Mouse (Mus musculus): ENCODE measurements at regions not wholly inside any gene's neighbourhood (a gene's known extent, or its start where the extent isn't known, plus 50 kb on each side); places are given as distances from the start of the nearest gene placed in this dataset.
"Not testable (repeated sequence)": the region's sequence is repeated elsewhere in the genome, so short reads cannot be mapped to it uniquely, and the experiment has no call there.

DNA sequence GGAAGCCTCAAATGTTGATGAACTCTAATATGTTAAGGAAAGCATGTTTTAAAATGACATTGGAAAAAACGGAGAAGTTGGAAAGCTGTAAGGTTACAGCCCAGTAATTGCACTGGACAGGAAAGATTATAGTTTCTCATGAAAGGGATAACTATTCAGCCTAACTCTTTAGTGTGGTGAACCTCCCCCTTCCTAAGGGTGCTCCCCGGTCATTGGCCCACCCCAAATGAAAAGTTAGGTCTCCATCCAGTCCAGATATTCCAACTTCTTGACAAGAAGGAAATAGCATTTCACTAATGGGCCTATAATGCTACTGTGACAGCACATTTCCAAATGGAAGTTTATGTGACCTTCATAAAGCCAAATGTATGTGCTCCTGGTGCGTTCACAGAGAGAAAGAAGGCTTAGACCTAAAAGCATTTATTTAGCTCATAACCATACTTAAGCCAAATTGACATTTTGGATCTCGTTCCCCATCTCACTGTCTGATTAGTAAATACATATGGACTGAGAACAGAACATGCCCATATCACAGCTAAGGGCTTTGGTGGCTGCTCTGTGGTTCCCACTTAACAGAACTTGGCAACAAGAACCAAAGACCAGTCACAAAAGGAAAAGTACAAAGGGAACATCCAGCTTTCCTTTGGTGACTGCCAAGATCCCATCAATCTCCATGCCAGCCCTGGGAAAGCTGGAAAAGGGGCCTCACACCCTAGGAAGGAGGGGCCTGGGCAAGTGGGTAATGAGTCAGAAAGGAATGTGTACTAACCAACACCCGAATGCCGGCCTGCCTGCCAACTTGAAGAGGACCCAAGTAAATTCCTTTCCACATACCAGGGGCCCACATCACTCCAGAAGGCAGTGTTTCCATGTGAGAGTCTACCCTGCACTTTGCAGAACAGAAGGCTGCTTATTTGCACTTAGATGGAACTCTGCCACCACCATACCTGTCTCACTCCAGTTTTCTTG lies 155.1 kb upstream of the Chst7 start:
- no peaks in the 10 kb centered on the region for H3K36me3 ChIP-seq (ENCODE audit: insufficient read depth)
- no peak overlapping the region for H3K9ac ChIP-seq
- H3K4me3 ChIP-seq (ENCODE audit: low read depth, low read length) = no peak overlapping the region
- ATAC-seq (peak; percentile 95), DNase-seq (peak; percentile 46)
- TF ChIP-seq CTCF (IDR thresholded peaks at IDR 0.05; ENCODE audit: low read depth) = no peak
- H3K27me3 ChIP-seq (ENCODE audit: insufficient read depth, low read length) = no peaks in the 10 kb centered on the region
- no peak overlapping the region for H3K4me2 ChIP-seq (ENCODE audit: low read depth)
- H3K4me1 ChIP-seq (ENCODE audit: insufficient read depth) = no peaks in the 10 kb centered on the region
- 27% methylated on average over 6 of the region's 6 CpGs for WGBS
- no peaks in the 10 kb centered on the region for H3K9me3 ChIP-seq (ENCODE audit: low read length)
- H3K27ac ChIP-seq (ENCODE audit: low read depth, low read length) = no peak overlapping the region

DNA sequence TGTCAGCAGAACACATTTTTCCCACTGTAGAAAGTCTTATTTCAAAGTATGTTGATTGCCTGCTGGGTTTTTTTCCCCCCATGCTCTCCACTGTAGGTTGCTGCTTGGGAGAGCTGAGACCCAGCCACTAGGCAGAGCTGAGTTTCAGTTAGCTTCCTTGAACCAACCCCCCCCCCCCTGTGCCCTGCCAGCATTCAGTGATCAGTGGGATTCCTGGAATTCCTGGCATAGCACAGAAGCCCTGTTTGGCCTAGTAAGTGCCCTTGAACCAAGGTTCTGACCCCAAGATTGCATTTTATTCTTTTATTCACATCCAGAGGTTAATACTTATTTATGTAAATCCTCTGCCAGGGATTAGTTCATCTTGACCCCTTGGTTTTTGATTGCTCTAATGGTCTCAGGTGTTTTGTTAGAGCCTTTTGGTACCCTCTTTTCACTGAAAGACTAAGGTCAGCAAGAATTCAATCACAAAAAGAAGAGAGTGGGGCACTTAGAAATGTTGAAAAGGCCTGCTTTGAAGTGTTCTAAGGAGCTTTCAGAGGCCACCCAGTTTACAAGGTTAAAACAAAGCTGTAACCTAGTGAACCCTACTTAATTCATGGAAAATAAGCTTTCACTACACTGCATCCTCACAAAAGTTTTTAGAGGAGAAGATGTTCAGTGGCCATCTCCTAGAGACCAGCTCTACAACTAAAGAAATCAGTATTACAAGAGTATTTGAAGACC lies 152.6 kb upstream of the Chst7 start:
- H3K9ac ChIP-seq = no peak overlapping the region
- H3K4me1 ChIP-seq (ENCODE audit: insufficient read depth) = no peaks in the 10 kb centered on the region
- H3K36me3 ChIP-seq (ENCODE audit: insufficient read depth) = no peaks in the 10 kb centered on the region
- ATAC-seq (no peak), DNase-seq (no peak)
- no peak overlapping the region for H3K27ac ChIP-seq (ENCODE audit: low read depth, low read length)
- no peak overlapping the region for H3K4me3 ChIP-seq (ENCODE audit: low read depth, low read length)
- no peaks in the 10 kb centered on the region for H3K27me3 ChIP-seq (ENCODE audit: insufficient read depth, low read length)
- TF ChIP-seq CTCF (IDR thresholded peaks at IDR 0.05; ENCODE audit: low read depth) = no peak
- H3K9me3 ChIP-seq (ENCODE audit: low read length) = no peaks in the 10 kb centered on the region
- H3K4me2 ChIP-seq (ENCODE audit: low read depth) = no peak overlapping the region

DNA sequence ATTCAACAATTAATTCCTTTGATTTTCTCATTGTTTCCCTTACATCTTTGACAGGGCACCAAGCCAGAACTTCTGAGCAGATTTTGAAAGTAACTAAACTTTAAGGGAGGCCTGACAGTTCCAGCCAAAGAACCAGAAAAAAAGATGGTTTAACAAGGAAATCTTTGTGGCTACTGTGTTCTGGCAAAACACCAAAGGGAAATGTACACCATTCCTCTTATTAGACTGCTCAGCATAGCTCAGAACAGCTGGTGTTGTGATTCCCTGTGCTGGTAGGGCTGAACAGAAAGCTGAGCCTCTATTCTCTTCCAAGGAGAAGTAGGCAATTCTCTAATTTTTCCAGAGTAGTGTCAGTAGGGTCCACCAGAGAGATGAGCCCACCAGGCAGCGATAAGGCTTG lies 142.4 kb upstream of the Chst7 start:
- WGBS = 69% methylated on average over 1 of the region's 1 CpGs
- no peaks in the 10 kb centered on the region for H3K27me3 ChIP-seq (ENCODE audit: insufficient read depth, low read length)
- no peak overlapping the region for H3K27ac ChIP-seq (ENCODE audit: low read depth, low read length)
- no peaks in the 10 kb centered on the region for H3K9me3 ChIP-seq (ENCODE audit: low read length)
- DNase-seq (no peak), ATAC-seq (no peak)
- H3K9ac ChIP-seq = no peak overlapping the region
- H3K4me1 ChIP-seq (ENCODE audit: insufficient read depth) = no peaks in the 10 kb centered on the region
- H3K4me3 ChIP-seq (ENCODE audit: low read depth, low read length) = no peak overlapping the region
- no peak for TF ChIP-seq CTCF (IDR thresholded peaks at IDR 0.05; ENCODE audit: low read depth)
- no peak overlapping the region for H3K4me2 ChIP-seq (ENCODE audit: low read depth)
- no peaks in the 10 kb centered on the region for H3K36me3 ChIP-seq (ENCODE audit: insufficient read depth)

DNA sequence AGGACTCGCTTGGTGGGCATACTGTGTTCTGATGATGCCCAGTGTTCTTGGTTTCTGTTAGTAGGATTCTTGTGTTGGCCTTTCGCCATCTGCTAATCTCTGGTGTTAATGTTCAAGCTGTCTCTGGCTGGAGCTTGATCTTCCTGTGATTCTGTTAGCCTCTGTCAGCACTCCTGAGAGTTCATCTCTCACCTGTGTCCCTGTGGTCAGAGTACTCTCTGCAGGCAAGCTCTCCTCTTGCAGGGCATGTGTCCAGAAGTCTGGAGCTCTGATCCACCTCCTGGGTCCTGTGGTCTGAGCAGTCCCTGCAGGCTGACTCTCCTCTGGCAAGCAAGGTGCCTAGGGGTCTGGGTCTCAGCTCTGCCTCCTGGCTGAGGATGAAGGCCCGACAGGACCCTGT lies 130.0 kb upstream of the Chst7 start:
- not testable (repeated sequence) for ATAC-seq; H3K36me3 ChIP-seq (ENCODE audit: insufficient read depth); H3K9me3 ChIP-seq (ENCODE audit: low read length); H3K9ac ChIP-seq; H3K4me1 ChIP-seq (ENCODE audit: insufficient read depth); H3K27me3 ChIP-seq (ENCODE audit: insufficient read depth, low read length); H3K27ac ChIP-seq (ENCODE audit: low read depth, low read length); H3K4me3 ChIP-seq (ENCODE audit: low read depth, low read length); DNase-seq; H3K4me2 ChIP-seq (ENCODE audit: low read depth)
- 75% methylated on average over 3 of the region's 3 CpGs for whole genome bisulfite sequencing

DNA sequence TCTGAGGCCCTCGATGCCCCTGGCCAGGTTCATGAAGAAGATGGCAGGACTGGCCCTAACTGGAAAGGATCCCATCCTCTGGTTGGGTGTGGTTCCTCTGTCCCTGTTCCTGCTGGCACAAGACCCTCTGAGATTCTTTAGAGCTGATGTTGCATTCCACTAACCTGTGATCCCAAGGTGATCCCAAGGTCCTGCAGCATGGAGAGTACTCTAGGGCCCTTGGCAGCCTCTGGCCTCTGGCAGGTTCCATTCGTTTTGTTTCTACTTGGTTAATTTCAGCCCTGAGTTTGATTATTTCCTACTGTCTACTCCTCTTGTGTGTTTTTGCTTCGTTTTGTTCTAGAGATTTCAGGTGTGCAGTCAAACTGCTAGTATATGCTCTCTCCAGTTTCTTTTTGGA lies 129.5 kb upstream of the Chst7 start:
- Histone ChIP-seq H3K4me1 (ENCODE audit: insufficient read depth) (no peaks in the 10 kb centered on the region), H3K27me3 (ENCODE audit: insufficient read depth, low read length) (no peaks in the 10 kb centered on the region), H3K36me3 (ENCODE audit: insufficient read depth) (no peaks in the 10 kb centered on the region), H3K9ac (no peak overlapping the region), H3K4me3 (ENCODE audit: low read depth, low read length) (no peak overlapping the region), H3K4me2 (ENCODE audit: low read depth) (no peak overlapping the region), H3K9me3 (ENCODE audit: low read length) (no peaks in the 10 kb centered on the region), H3K27ac (ENCODE audit: low read depth, low read length) (no peak overlapping the region)
- no peak for TF ChIP-seq CTCF (IDR thresholded peaks at IDR 0.05; ENCODE audit: low read depth)
- WGBS = 77% methylated on average over 3 of the region's 3 CpGs
- no peak for ATAC-seq
- no peak for DNase-seq

DNA sequence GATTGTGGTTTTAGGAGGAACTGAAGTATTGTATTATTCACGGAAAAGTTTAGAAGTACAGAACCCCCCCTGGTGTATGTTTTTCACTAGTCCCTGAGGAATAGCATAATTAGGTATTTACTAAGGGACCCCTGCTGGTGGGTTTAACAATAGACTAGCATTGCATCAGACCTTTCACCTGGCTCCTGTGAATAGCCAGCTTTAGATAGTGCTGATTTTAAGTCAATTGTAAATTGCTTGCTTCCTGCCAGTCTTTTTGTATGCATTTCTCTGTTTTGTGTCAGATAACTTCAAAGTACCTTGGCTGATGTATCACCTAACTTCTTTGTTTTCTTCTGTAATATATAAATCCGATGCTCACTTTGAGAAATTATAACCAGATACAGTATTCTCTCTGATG lies 116.1 kb upstream of the Chst7 start:
- no peaks in the 10 kb centered on the region for H3K36me3 ChIP-seq (ENCODE audit: insufficient read depth)
- H3K4me3 ChIP-seq (ENCODE audit: low read depth, low read length) = no peak overlapping the region
- no peaks in the 10 kb centered on the region for H3K4me1 ChIP-seq (ENCODE audit: insufficient read depth)
- no peak for ATAC-seq
- no peak overlapping the region for H3K4me2 ChIP-seq (ENCODE audit: low read depth)
- no peaks in the 10 kb centered on the region for H3K27me3 ChIP-seq (ENCODE audit: insufficient read depth, low read length)
- TF ChIP-seq CTCF (IDR thresholded peaks at IDR 0.05; ENCODE audit: low read depth) = no peak
- H3K27ac ChIP-seq (ENCODE audit: low read depth, low read length) = no peak overlapping the region
- 64% methylated on average over 2 of the region's 2 CpGs for WGBS
- no peaks in the 10 kb centered on the region for H3K9me3 ChIP-seq (ENCODE audit: low read length)
- H3K9ac ChIP-seq = no peak overlapping the region
- no peak for DNase-seq

All from forebrain, postnatal 0 days (tissue).